Mouse (Mus musculus): Measurements from ENCODE around the gene Pomt1. TPM values are rescaled to one million over a fixed set of nuclear protein-coding genes. Genes with fewer than 3 reads are reported as not detected.

Pomt1 gene
- 9.2 and 10.7 TPM in 2 replicates for polyA plus RNA-seq (2015; fragmentation: Nextera tagmentation; extraction: Ambion mirVana)

GRCm38 (mm10) chr2:32235886-32236759 lies at the start of gene Pomt1:
Gene Pomt1, plus strand, starts transcription at chr2:32236590.
- H3K9me3 ChIP-seq (ENCODE audit: control insufficient read depth): no peaks in the 10 kb centered on the region
- WGBS: under 1% methylated on average over 54 of the region's 54 CpGs
- H3K4me2 ChIP-seq (replicated peaks; ENCODE audit: low read depth): peak within 1 kb of the TSS; percentile 89
- H3K9ac ChIP-seq (ENCODE audit: low read depth, low read length): peak within 1 kb of the TSS; percentile 71
- peaks cover 36% of the 10 kb centered on the region for H3K36me3 ChIP-seq (ENCODE audit: control insufficient read depth, insufficient read depth)
- ATAC-seq: peak; percentile 81
- H3K27ac ChIP-seq (ENCODE audit: low read depth, low read length): peak within 1 kb of the TSS; percentile 60
- H3K4me1 ChIP-seq (replicated peaks; ENCODE audit: control insufficient read depth, insufficient read depth, low read length): 0 out of 2 replicates have a peak, but pooled peaks cover 3% of the 10 kb centered on the region
- no peak; the same call in 1 of the 2 replicates for TF ChIP-seq CTCF (IDR thresholded peaks at IDR 0.05; ENCODE audit: low read depth)
- no peaks in the 10 kb centered on the region for H3K27me3 ChIP-seq (replicated peaks; ENCODE audit: control insufficient read depth, insufficient read depth, low read length)
- H3K4me3 ChIP-seq (ENCODE audit: low read depth, low read length): peak within 1 kb of the TSS; percentile 70

GRCm38 (mm10) chr2:32187019-32187551 lies 49.3 kb upstream of the Pomt1 start:
- H3K4me3 ChIP-seq (ENCODE audit: low read depth, low read length): no peak overlapping the region
- no peak overlapping the region; the same call in 1 of the 2 replicates for H3K27ac ChIP-seq (ENCODE audit: low read depth, low read length)
- H3K9ac ChIP-seq (ENCODE audit: low read depth, low read length): no peak overlapping the region
- H3K4me1 ChIP-seq (replicated peaks; ENCODE audit: control insufficient read depth, insufficient read depth, low read length): no peaks in the 10 kb centered on the region
- no peak for ATAC-seq
- peaks cover 74% of the 10 kb centered on the region for H3K36me3 ChIP-seq (ENCODE audit: control insufficient read depth, insufficient read depth)
- no peaks in the 10 kb centered on the region for H3K9me3 ChIP-seq (ENCODE audit: control insufficient read depth)
- TF ChIP-seq CTCF (IDR thresholded peaks at IDR 0.05; ENCODE audit: low read depth): no peak
- WGBS: 87% methylated on average over 13 of the region's 13 CpGs
- H3K27me3 ChIP-seq (replicated peaks; ENCODE audit: control insufficient read depth, insufficient read depth, low read length): no peaks in the 10 kb centered on the region
- no peak overlapping the region for H3K4me2 ChIP-seq (replicated peaks; ENCODE audit: low read depth)

GRCm38 (mm10) chr2:32187649-32188048 lies 48.7 kb upstream of the Pomt1 start:
- peaks cover 76% of the 10 kb centered on the region for H3K36me3 ChIP-seq (ENCODE audit: control insufficient read depth, insufficient read depth)
- no peak overlapping the region for H3K4me3 ChIP-seq (ENCODE audit: low read depth, low read length)
- no peak overlapping the region; the same call in 1 of the 2 replicates for H3K27ac ChIP-seq (ENCODE audit: low read depth, low read length)
- 84% methylated on average over 7 of the region's 7 CpGs for WGBS
- H3K9me3 ChIP-seq (ENCODE audit: control insufficient read depth): no peaks in the 10 kb centered on the region
- ATAC-seq: no peak
- no peak for TF ChIP-seq CTCF (IDR thresholded peaks at IDR 0.05; ENCODE audit: low read depth)
- H3K4me2 ChIP-seq (replicated peaks; ENCODE audit: low read depth): no peak overlapping the region
- no peaks in the 10 kb centered on the region for H3K4me1 ChIP-seq (replicated peaks; ENCODE audit: control insufficient read depth, insufficient read depth, low read length)
- H3K9ac ChIP-seq (ENCODE audit: low read depth, low read length): no peak overlapping the region
- no peaks in the 10 kb centered on the region for H3K27me3 ChIP-seq (replicated peaks; ENCODE audit: control insufficient read depth, insufficient read depth, low read length)

GRCm38 (mm10) chr2:32189060-32189681 lies 47.2 kb upstream of the Pomt1 start:
- Histone ChIP-seq H3K36me3 (ENCODE audit: control insufficient read depth, insufficient read depth) (peaks cover 77% of the 10 kb centered on the region), H3K4me3 (ENCODE audit: low read depth, low read length) (no peak overlapping the region), H3K27ac (ENCODE audit: low read depth, low read length) (peak overlapping the region; percentile 28; the same call in 1 of the 2 replicates), H3K4me1 (replicated peaks; ENCODE audit: control insufficient read depth, insufficient read depth, low read length) (no peaks in the 10 kb centered on the region), H3K9me3 (ENCODE audit: control insufficient read depth) (no peaks in the 10 kb centered on the region), H3K4me2 (replicated peaks; ENCODE audit: low read depth) (no peak overlapping the region), H3K27me3 (replicated peaks; ENCODE audit: control insufficient read depth, insufficient read depth, low read length) (no peaks in the 10 kb centered on the region), H3K9ac (ENCODE audit: low read depth, low read length) (no peak overlapping the region)
- ATAC-seq: peak; percentile 31
- TF ChIP-seq CTCF (IDR thresholded peaks at IDR 0.05; ENCODE audit: low read depth): no peak
- WGBS: 56% methylated on average over 5 of the region's 5 CpGs

GRCm38 (mm10) chr2:32190620-32191019 lies 45.8 kb upstream of the Pomt1 start:
- 0 out of 2 replicates have a peak overlapping the region, but pooled peaks have one; percentile 15 for H3K27ac ChIP-seq (ENCODE audit: low read depth, low read length)
- no peak for ATAC-seq
- no peaks in the 10 kb centered on the region for H3K27me3 ChIP-seq (replicated peaks; ENCODE audit: control insufficient read depth, insufficient read depth, low read length)

More at GRCm38 (mm10) chr2:32190620-32191019, 45.8 kb upstream of the Pomt1 start:
- Histone ChIP-seq H3K9me3 (ENCODE audit: control insufficient read depth) (no peaks in the 10 kb centered on the region), H3K9ac (ENCODE audit: low read depth, low read length) (no peak overlapping the region), H3K36me3 (ENCODE audit: control insufficient read depth, insufficient read depth) (peaks cover 78% of the 10 kb centered on the region), H3K4me1 (replicated peaks; ENCODE audit: control insufficient read depth, insufficient read depth, low read length) (no peaks in the 10 kb centered on the region), H3K4me3 (ENCODE audit: low read depth, low read length) (no peak overlapping the region), H3K4me2 (replicated peaks; ENCODE audit: low read depth) (no peak overlapping the region)
- 57% methylated on average over 1 of the region's 1 CpGs for WGBS
- peak; percentile 32 for TF ChIP-seq CTCF (IDR thresholded peaks at IDR 0.05; ENCODE audit: low read depth)
